Mouse (Mus musculus): Measurements from ENCODE around the gene Nptxr. TPM values are rescaled to one million over a fixed set of nuclear protein-coding genes. Genes with fewer than 3 reads are reported as not detected.

Gene Nptxr
- polyA plus RNA-seq, 1 experiment from 2014 or later: 7.2 TPM

DNA sequence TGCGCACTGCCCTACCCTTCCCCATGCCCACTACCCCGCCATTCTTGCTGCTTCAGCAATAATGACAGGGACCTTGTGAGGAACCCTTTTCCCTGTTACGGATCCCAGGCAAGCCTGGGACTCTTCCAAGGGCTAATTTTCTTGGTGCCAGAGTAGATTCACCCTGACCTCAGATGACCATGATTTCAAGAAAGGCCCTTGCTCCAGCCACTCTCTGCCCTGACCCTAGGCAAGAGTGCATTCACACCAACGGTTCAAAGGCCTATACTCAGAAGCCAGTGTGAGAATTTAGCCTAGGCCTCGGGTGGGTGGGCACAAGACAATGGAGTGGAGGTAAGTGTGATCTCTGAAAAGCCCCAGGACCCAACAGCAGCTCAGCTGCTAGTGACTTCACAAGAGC lies 24.9 kb upstream of the Nptxr start:
- 74% methylated on average over 5 of the region's 5 CpGs for WGBS
- no peak overlapping the region for H3K27ac ChIP-seq
- ATAC-seq (ENCODE audit: low FRiP score): no peak
- H3K4me3 ChIP-seq (replicated peaks): no peak overlapping the region
- H3K9me3 ChIP-seq: no peaks in the 10 kb centered on the region
- H3K27me3 ChIP-seq: no peaks in the 10 kb centered on the region
- no peak overlapping the region for H3K9ac ChIP-seq
- peaks cover 79% of the 10 kb centered on the region for H3K4me1 ChIP-seq
- H3K4me2 ChIP-seq: no peak overlapping the region
- H3K36me3 ChIP-seq (replicated peaks): peaks cover 42% of the 10 kb centered on the region

- Histone ChIP-seq H3K9me3 (no peaks in the 10 kb centered on the region), H3K4me1 (peaks cover 81% of the 10 kb centered on the region), H3K4me3 (replicated peaks) (no peak overlapping the region), H3K27ac (0 out of 2 replicates have a peak overlapping the region, but pooled peaks have one; percentile 19), H3K4me2 (peak overlapping the region; percentile 19; the same call in 1 of the 2 replicates), H3K36me3 (replicated peaks) (peaks cover 43% of the 10 kb centered on the region), H3K27me3 (no peaks in the 10 kb centered on the region), H3K9ac (no peak overlapping the region)
- ATAC-seq (ENCODE audit: low FRiP score): no peak
- WGBS: 63% methylated on average over 46 of the region's 46 CpGs
Observed at GRCm38 (mm10) chr15:79828366-79829035, 23.9 kb upstream of the Nptxr start.

DNA sequence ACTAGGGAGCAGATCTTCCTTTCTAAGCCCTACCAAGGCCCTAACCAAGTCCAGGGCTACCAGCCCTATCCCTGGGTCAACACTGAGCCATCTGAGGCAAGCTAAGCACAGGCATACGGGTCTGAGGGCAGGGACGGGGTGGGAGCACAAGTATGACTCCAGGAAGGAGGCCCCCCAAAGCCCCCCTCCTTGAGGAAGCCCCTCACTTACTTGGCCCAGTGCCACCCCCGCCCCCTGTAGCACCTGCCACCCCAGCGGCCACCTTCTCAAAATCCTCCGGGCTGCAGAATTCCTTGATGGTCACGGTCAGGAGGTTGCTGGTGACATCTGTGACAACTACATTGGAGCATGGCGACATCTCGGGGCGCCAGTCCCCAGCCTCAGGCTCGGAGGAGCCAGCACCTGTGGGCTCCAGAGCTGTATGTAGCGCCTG lies 23.2 kb upstream of the Nptxr start:
- WGBS: 88% methylated on average over 11 of the region's 11 CpGs
- Histone ChIP-seq H3K4me3 (replicated peaks) (no peak overlapping the region), H3K27ac (0 out of 2 replicates have a peak overlapping the region, but pooled peaks have one; percentile 19), H3K9ac (no peak overlapping the region), H3K4me1 (peaks cover 78% of the 10 kb centered on the region), H3K27me3 (no peaks in the 10 kb centered on the region), H3K9me3 (no peaks in the 10 kb centered on the region), H3K36me3 (replicated peaks) (peaks cover 50% of the 10 kb centered on the region), H3K4me2 (no peak overlapping the region)
- no peak for ATAC-seq (ENCODE audit: low FRiP score)

GRCm38 (mm10) chr15:79827061-79827777 lies 22.7 kb upstream of the Nptxr start:
- Histone ChIP-seq H3K36me3 (replicated peaks) (peaks cover 51% of the 10 kb centered on the region), H3K4me3 (replicated peaks) (no peak overlapping the region), H3K4me1 (peaks cover 77% of the 10 kb centered on the region), H3K9me3 (no peaks in the 10 kb centered on the region), H3K9ac (0 out of 2 replicates have a peak overlapping the region, but pooled peaks have one; percentile 36), H3K27ac (no peak overlapping the region), H3K27me3 (no peaks in the 10 kb centered on the region), H3K4me2 (no peak overlapping the region)
- ATAC-seq (ENCODE audit: low FRiP score): no peak
- 86% methylated on average over 14 of the region's 14 CpGs for WGBS

GRCm38 (mm10) chr15:79826221-79826935 lies 21.8 kb upstream of the Nptxr start:
- H3K4me2 ChIP-seq: no peak overlapping the region
- no peak overlapping the region for H3K4me3 ChIP-seq (replicated peaks)
- H3K36me3 ChIP-seq (replicated peaks): peaks cover 46% of the 10 kb centered on the region
- H3K27ac ChIP-seq: no peak overlapping the region
- H3K27me3 ChIP-seq: no peaks in the 10 kb centered on the region
- peak overlapping the region; percentile 36; the same call in 1 of the 2 replicates for H3K9ac ChIP-seq
- no peak for ATAC-seq (ENCODE audit: low FRiP score)
- WGBS: 94% methylated on average over 9 of the region's 9 CpGs
- no peaks in the 10 kb centered on the region for H3K9me3 ChIP-seq
- peaks cover 70% of the 10 kb centered on the region for H3K4me1 ChIP-seq

DNA sequence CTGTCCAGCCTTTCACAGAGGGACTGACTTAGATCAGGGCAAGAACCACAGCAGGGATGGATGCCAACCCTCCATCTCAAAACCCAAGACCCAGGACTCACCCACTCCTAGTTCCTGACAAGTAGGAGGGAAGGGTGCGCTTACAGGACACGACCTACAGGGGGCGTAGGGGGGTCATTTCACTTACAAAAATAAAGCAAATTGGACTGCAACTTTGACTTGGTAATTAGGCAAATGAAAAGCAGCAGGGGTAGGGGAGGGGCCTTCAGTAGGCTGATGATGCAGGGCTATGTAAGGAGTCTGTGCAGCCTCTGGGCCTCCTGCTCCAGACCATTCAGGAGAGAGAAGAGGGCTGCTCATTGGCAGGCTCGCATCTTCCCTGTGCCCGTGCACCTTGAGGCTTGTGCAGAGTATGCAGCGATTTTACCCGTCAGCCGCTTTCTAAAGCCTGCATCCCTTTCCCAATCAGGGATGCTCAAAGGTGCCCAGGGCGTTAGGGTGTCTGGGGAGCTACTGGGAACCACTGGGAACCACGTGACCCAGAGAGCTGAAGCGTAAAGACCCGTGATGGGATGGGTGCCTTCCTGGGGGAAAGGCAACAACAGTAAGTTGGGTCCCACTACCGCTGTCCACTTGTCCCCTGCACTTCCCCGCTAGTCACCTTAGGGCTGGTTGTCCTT lies 20.7 kb upstream of the Nptxr start:
- Histone ChIP-seq H3K27me3 (no peaks in the 10 kb centered on the region), H3K27ac (peak overlapping the region; percentile 42; the same call in 1 of the 2 replicates), H3K4me2 (no peak overlapping the region), H3K4me3 (replicated peaks) (no peak overlapping the region), H3K9ac (no peak overlapping the region), H3K9me3 (no peaks in the 10 kb centered on the region), H3K36me3 (replicated peaks) (peaks cover 44% of the 10 kb centered on the region), H3K4me1 (peaks cover 62% of the 10 kb centered on the region)
- WGBS: 59% methylated on average over 14 of the region's 14 CpGs
- ATAC-seq (ENCODE audit: low FRiP score): no peak; the same call in 1 of the 2 replicates

DNA sequence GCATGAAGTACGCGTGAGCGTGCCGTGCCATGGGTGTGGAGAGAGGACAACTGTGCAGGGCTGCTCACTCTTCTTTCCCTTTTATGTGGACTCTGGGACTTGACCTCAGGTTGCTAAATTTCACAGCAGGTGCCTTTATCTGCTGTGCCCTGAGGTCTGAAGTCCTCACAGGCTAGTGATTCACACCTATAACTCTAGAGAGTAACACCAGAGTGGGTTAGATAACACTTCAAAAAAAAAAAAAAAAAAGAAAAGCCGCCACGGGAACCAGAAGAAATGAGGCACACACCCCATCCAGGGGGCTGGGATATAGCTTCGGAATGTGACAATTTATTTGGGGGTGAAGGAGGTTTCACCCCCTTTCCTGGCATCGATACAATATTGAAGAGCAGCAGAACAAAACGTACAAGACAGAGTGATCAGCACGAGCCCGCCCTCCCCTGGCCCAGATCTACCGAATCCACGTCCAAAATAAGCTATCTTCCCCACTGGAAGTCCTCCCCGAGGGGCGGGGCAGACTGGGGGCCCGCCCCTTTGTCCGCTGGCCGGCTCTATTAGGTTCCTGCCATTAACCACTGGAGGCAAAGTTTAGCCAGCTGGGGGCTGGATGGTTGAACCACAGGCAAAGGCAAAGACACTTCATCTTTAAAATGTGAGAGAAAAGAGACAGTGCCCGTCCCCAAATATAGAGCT lies 19.2 kb upstream of the Nptxr start:
- WGBS: 73% methylated on average over 19 of the region's 19 CpGs
- no peak overlapping the region for H3K4me2 ChIP-seq

DNA sequence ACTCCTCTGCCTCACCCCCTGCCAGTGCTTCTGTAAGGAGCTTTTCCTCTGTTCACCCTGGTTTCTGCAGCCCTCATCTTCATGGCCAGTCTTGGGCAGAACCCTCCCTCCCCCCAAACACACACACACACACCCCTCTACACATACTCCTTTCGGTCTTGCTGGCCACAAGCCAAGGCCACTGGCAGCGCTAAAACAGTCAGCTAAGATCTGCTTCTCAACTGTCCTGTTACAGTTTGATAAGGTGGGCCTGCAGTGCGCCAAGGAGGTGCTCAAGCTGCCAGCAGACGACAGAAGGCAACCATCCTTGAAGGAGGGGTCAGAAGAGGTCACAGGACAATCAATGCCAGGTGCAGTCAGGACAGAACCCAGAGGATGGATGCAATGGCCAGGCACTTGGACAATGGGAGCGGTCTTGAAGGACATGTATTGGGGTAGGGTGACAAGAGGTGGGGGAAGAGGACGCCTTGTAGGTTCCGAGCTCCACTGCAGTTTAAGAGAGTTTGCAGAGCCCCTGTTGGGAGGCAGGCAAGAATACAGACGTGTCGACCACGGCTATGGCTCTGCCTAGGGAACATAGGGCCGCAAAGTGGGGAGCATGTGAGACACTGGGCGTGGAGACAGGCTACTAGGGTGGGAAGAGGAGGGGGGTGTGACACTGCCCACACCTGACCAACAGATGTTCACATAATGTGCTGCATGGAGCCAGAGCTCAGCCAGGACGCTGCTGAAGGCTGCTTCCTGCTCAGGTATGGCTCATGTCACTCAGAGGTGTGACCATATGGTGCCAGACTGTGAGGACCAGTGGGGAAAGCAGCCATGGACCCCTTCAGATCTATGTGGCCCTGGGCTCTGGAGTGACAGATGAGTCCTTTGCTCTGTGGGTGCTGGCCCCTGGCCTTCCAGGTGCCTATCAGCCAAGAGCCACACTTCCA lies 18.0 kb upstream of the Nptxr start:
- no peak overlapping the region for H3K4me3 ChIP-seq (replicated peaks)
- no peaks in the 10 kb centered on the region for H3K9me3 ChIP-seq
- H3K4me1 ChIP-seq: peaks cover 34% of the 10 kb centered on the region
- H3K4me2 ChIP-seq: no peak overlapping the region
- ATAC-seq (ENCODE audit: low FRiP score): no peak
- H3K27ac ChIP-seq: no peak overlapping the region
- no peak overlapping the region for H3K9ac ChIP-seq
- no peaks in the 10 kb centered on the region for H3K27me3 ChIP-seq
- H3K36me3 ChIP-seq (replicated peaks): peaks cover 28% of the 10 kb centered on the region
- 80% methylated on average over 13 of the region's 13 CpGs for WGBS

More for the DNA sequence above, 19.2 kb upstream of the Nptxr start:
- H3K27me3 ChIP-seq: no peaks in the 10 kb centered on the region
- no peaks in the 10 kb centered on the region for H3K9me3 ChIP-seq
- no peak for ATAC-seq (ENCODE audit: low FRiP score)
- H3K27ac ChIP-seq: no peak overlapping the region
- no peak overlapping the region for H3K9ac ChIP-seq
- H3K36me3 ChIP-seq (replicated peaks): peaks cover 40% of the 10 kb centered on the region
- no peak overlapping the region for H3K4me3 ChIP-seq (replicated peaks)
- H3K4me1 ChIP-seq: peaks cover 46% of the 10 kb centered on the region

DNA sequence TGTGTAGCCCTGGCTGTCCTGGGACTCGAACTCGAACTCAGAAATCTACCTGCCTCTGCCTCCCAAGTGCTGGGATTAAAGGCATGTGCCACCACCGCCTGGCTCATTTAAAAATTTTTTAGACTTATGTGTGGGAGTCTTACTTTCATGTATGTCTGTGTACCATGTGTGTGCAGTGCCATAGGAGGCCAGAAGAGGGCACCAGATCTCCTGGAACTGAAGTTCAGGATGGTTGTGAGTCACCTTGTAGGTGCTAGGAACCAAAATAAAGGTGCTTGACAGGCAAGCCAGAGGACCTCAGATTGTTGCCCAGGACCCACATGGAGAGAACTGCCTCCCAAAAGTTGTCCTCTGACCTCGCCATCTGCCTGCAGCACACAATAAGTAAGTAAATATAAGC lies 13.8 kb upstream of the Nptxr start:
- 90% methylated on average over 4 of the region's 4 CpGs for WGBS
- H3K27ac ChIP-seq: no peak overlapping the region
- no peak overlapping the region for H3K4me3 ChIP-seq (replicated peaks)
- H3K36me3 ChIP-seq (replicated peaks): peaks cover 6% of the 10 kb centered on the region
- H3K9ac ChIP-seq: no peak overlapping the region
- H3K4me1 ChIP-seq: peaks cover 10% of the 10 kb centered on the region
- ATAC-seq (ENCODE audit: low FRiP score): no peak
- H3K27me3 ChIP-seq: no peaks in the 10 kb centered on the region
- H3K4me2 ChIP-seq: no peak overlapping the region
- no peaks in the 10 kb centered on the region for H3K9me3 ChIP-seq

DNA sequence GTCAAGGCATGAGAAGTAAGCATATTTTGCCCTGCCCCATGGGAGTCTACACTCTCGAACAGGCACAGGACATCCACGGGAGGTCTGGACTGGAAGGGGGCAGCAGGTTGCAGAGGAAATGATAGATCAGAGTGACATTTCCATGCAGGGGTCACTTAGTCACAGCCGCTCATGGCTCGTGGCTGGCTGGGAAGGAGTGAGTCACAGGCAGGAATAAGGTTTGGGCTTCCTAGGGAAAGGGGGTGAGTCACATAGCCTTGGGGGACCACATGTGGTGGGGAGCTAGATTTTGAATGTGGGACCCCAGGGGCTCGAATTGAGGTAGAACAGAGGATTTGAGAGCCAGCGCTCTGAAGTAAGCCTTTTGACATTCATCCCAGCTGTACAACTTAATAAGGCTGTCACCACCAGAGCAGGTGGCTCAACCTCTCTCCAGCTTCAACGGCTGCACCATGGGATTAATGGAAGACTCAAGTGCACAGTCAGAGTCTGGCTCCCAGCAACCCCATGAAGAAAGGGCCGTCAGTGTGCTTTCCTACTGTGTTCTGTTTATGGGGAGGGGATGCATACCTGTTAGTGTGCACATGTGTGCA lies 9.2 kb upstream of the Nptxr start:
- Histone ChIP-seq H3K4me2 (no peak overlapping the region), H3K27ac (no peak overlapping the region), H3K36me3 (replicated peaks) (no peaks in the 10 kb centered on the region), H3K9me3 (no peaks in the 10 kb centered on the region), H3K4me1 (peaks cover 4% of the 10 kb centered on the region; the same call in 1 of the 2 replicates), H3K9ac (no peak overlapping the region), H3K27me3 (peaks cover 11% of the 10 kb centered on the region; the same call in 1 of the 2 replicates), H3K4me3 (replicated peaks) (no peak overlapping the region)
- 56% methylated on average over 8 of the region's 8 CpGs for whole genome bisulfite sequencing
- no peak for ATAC-seq (ENCODE audit: low FRiP score)
